Mouse (Mus musculus): ENCODE measurements around the gene Tnfrsf8. TPM values are rescaled to one million over a fixed set of nuclear protein-coding genes. Genes with fewer than 3 reads are reported as not detected.

The Tnfrsf8 gene
- total RNA-seq, 2 experiments from 2014 or later, result 1.1 to 1.4 TPM

DNA sequence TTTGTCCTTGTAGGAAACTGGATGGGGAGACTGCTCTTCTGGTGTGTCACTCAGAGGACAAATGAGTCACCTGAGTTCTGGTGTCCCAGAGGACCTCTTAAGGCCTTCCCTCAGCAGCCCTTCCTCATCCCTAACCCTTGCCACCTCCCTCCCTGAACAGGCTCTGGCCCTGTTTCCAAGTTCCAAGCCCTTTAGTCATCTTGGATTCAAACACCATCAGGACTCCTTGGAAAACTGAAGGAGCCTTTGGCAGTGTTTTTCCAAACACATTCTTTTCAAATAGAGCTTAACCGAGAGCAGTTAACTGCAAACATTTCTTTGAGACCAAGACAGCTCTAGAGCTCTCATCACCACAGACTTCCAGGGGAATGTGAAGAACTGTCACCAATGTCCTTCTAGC, 42.2 kb downstream of the Tnfrsf8 start:
- ATAC-seq (replicated peaks; ENCODE audit: poor library complexity), result no peak

- no peak for ATAC-seq (replicated peaks; ENCODE audit: poor library complexity)
Observed at GRCm38 (mm10) chr4:145271634-145272033, 43.3 kb downstream of the Tnfrsf8 start.

DNA sequence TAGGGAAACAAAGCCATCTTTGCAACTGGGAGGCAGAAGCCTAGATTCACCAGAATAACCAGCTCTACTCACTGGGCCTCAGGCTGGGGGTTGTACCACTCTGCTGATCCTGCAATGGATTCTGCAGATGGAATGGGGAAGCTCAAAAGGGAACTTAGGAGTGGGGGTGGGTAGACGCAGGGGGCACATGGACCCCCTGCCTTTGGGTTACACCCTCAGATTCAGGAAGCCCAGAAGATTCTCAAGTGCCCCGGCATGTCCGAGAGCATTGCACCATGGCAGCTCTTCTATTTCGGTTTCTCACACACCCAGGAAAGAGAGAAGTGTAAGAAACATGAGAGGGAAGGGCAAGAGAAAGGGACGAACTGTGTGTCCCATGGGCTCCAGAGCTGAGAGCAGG, 44.8 kb downstream of the Tnfrsf8 start:
- ATAC-seq (replicated peaks; ENCODE audit: poor library complexity), result peak; percentile 64

DNA sequence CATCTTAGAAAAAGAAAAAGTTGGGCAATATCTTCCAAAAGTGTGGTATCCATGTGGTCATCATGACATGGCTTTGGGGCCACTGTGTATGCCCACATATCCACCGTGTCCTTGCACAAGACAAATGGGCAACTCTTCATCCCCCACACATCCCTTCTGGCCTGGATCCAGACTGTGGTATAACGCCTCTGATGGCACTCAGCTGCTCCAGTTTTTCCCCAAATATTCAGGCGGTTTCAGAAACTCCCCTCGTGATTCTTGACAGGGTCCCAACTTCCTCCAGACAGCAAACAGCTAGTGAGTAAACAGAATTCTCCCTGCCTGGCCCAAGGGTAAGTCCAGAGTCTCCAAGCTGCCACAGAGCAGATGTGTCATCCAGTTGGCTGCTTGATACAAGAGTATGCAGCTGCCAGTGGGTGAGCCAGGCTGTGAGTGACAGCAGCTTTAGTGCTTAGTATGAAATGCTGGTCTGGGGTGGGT, 47.3 kb downstream of the Tnfrsf8 start:
- ATAC-seq (replicated peaks; ENCODE audit: poor library complexity), result peak; percentile 70

DNA sequence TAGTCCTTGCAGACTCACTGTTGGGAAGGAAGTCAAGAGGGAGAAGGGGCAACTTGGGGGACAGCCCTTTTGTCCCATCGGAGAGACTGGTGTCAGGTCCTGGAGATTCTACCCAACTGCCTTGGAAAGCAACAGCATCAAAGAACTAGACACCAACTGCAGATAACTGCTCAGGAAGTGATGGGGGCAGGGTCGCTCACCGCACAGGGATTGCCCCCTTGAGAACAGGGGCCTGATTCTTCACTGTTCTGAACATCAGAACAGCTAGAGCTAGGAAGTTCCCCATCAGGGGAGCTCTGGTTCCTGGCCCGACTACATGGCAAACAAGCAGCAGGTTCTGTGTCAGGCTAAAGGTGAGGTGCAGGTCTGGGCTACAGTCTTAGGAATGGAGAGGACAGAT, 48.5 kb downstream of the Tnfrsf8 start:
- no peak for ATAC-seq (replicated peaks; ENCODE audit: poor library complexity)

- ATAC-seq (replicated peaks; ENCODE audit: poor library complexity), result no peak
Observed at GRCm38 (mm10) chr4:145264761-145265160, 50.2 kb downstream of the Tnfrsf8 start.

- no peak for ATAC-seq (replicated peaks; ENCODE audit: poor library complexity)
Observed at GRCm38 (mm10) chr4:145263583-145263982, 51.4 kb downstream of the Tnfrsf8 start.

DNA sequence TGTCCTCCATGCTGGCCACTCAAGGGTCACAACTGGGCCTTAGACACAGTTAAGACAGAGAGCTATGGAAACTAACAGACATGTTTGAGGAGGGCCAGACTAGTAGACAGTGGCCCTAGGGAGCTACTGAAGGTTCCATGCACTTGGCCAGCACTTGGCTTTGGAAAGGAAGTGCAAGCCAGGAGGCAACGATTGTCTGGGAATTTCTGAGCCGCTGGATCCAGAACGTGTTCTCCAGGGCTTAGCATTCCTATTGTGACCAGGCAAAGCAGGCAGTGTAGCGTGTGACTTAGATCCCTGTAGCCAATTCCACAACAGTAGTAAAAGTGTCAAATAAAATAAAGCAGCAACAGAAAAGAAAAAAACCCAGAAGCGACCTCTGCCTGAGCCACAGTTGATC, 54.2 kb downstream of the Tnfrsf8 start:
- ATAC-seq (replicated peaks; ENCODE audit: poor library complexity), result no peak

DNA sequence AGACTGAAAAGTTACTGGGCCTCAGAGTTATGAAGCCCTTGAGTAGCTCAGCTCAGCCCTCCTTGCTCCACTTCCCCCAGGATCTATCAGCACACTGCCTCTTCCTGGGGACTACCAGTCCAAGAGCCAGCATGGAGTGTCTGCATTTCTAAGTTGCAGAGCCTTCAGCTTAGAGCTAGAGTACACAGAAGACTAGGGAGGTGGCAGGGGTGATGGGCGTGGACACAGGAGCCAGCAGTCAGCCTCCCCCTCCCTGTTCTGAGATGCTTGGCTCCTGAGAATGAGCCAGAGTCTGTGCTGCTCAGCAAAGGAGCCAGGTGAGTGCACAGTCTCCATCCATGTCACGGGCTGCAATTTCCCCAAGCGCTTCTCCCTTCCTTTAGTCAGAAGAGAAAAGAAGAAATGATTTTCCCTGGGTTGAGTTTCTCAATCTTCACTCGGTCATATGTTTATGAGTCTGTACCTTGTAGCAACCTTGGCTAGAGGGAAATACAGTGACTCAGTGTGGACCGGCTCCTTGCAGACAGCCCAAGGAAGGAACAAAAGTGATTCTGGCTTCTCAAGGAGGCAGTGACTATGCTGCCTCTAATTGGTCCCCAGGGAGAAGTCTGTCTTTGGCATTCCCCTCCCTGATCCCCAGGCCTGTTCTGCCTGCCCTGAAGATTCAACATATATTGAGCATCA, 57.1 kb downstream of the Tnfrsf8 start:
- peak; percentile 58 for ATAC-seq (replicated peaks; ENCODE audit: poor library complexity)

- ATAC-seq (replicated peaks; ENCODE audit: poor library complexity), result no peak
Observed at GRCm38 (mm10) chr4:145256144-145256543, 58.8 kb downstream of the Tnfrsf8 start.

DNA sequence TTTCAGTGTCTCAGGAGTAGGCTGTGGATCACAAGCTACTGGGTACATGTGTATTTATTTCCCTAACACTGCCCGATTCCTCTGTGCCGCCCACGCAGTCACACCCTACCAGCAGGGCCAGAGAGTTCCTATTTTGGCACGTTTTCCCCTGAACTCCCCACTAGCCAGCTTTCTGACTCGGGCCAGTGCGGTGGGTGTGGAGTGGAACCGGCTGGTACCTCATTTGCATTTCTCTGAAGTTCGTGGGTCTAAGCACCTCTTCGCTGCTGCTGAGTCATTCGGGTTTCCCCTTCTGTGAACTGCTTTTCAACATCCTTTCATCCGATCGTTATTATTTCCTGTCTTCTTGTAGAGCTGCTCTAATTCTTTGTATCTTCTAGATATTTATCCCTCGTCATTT, 60.5 kb downstream of the Tnfrsf8 start:
- peak; percentile 65 for ATAC-seq (replicated peaks; ENCODE audit: poor library complexity)

DNA sequence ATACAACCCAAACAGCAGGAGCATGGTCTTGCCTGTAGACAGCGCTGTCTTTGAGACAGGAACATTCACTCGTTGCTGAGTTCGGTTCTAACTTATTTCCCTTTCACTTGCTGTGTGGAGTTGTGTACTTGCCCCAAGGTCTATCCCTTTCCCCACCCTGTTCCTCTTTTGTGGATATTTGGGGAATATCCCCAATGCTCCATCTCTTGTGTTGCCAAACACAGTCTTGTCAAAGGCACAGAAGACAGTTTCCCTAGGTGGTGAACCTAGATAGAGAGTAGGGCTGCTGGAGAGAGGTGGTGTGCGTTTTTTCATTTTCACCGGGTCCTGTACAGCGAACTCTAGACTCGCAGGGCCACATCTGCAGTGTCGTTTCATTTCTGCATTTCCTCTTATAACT, 62.4 kb downstream of the Tnfrsf8 start:
- 0 out of 2 replicates have a peak, but pooled peaks have one; percentile 6 for ATAC-seq (replicated peaks; ENCODE audit: poor library complexity)

DNA sequence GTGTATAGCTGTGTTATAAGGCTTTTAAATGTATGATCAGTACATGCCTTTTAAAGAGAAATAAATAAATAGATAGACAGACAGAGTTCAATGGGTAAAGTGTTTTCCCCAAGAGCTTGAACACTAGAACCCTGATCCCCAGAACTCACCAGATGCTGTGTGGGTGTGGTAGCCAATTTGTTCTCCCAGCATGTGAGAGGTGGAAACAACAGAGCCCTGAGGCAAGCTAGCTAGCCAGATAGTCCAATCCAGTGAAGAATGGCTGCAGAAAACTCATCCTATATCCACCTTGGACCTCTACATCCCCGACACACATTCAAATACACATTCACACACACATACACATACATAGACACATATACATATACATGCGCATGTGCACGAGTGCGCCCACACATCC, 63.4 kb downstream of the Tnfrsf8 start:
- ATAC-seq (replicated peaks; ENCODE audit: poor library complexity), result no peak

GRCm38 (mm10) chr4:145250002-145250401, 65.0 kb downstream of the Tnfrsf8 start:
- no peak for ATAC-seq (replicated peaks; ENCODE audit: poor library complexity)

- no peak for ATAC-seq (replicated peaks; ENCODE audit: poor library complexity)
Observed at GRCm38 (mm10) chr4:145247556-145247955, 67.4 kb downstream of the Tnfrsf8 start.

- peak; percentile 78 for ATAC-seq (replicated peaks; ENCODE audit: poor library complexity)
Observed at GRCm38 (mm10) chr4:145246173-145247011, 68.6 kb downstream of the Tnfrsf8 start, which contains the start of gene Tnfrsf1b. Tnfrsf1b (minus strand) TSS chr4:145246870.

DNA sequence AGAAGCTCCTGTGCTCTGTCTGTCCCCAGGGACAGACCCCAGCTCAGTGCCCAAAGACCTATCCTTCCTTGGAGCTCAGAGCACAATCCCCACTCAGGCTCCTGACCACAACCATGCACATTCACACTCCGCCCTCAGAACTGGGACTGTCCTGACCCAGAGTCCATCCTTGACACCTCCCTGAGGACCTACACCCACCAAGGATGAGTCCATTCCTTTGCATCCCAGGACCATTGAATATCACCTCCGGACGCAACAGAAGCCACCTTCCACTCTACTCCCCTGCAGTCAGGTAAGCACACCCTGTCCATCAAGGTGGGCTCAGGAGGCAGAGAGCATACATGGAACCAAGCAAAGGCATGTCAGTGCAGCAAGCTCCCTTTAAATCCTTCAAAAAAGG, 69.4 kb downstream of the Tnfrsf8 start:
- no peak for ATAC-seq (replicated peaks; ENCODE audit: poor library complexity)

DNA sequence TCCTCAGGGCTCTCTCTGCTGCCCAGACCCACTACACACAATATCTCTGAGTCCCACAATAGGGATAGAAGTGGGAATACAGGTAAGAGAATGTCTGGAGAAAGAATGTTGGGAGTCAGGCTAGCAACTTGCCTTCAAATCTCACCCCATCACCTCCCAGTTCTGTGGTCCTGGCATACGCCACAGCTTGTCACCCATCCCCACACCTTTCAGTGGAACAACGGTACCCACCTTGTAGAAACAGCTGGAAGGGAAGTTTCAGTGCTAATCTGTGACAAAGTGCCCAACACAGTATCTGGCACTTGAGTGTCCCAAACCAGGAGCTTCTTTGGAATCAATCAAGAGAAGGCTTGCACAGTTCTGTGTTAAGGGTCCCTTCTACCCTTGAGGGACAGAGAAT, 70.3 kb downstream of the Tnfrsf8 start:
- ATAC-seq (replicated peaks; ENCODE audit: poor library complexity), result no peak

GRCm38 (mm10) chr4:145242719-145243350, 72.1 kb downstream of the Tnfrsf8 start:
- no peak for ATAC-seq (replicated peaks; ENCODE audit: poor library complexity)

DNA sequence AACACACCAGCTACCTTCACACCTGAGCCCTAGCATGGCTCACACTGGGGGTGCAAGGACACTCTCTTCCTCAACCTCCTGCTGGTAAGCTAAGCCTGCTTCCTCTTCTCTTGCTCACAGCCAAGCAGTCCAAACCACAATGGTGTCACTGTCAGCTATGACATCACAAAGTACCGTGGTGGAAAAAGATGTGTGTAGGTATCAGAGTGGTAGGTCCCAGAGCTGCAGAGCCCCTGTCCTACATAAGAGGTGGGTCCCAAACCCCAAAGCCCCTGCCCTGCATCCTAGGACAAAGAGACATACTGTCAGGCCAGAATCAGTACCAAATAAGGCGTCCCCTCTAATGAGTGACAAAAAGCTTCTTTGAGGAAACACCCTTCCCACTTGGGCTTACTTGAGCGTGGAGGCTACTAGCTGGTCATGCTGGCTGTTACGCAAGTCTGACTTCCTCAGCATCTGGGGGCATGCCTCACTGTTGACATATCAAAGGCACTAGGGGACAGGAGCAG, 74.2 kb downstream of the Tnfrsf8 start:
- peak; percentile 87 for ATAC-seq (replicated peaks; ENCODE audit: poor library complexity)

Data from megakaryocyte progenitor cell, adult 5-6 weeks (primary cell).